Mouse (Mus musculus): ENCODE measurements around the gene Erich4.
A peak's percentile ranks its signal among the peaks of the same experiment; 100 is the strongest.

The Erich4 gene

DNA sequence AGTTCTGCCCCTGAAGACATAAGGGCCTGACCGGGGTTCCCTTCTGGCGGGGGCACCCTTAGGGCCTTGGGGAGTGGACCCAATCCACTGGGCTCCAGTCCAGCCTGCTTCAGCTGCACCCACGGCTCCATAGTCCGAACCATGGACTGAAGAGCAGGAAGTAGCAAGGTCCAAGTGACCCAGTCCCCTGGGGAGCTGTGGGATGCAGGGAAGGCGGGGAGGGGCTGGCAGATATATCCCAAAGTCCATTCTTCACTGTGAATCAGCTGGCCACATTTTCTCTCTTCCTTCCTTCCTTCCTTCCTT, at the start of gene Erich4:
Gene Erich4 (minus strand): TSS at position 187 of the 306 bp plus-strand sequence.
- no peak for DNase-seq (ENCODE audit: extremely low read depth, insufficient read length, low spot score)

DNA sequence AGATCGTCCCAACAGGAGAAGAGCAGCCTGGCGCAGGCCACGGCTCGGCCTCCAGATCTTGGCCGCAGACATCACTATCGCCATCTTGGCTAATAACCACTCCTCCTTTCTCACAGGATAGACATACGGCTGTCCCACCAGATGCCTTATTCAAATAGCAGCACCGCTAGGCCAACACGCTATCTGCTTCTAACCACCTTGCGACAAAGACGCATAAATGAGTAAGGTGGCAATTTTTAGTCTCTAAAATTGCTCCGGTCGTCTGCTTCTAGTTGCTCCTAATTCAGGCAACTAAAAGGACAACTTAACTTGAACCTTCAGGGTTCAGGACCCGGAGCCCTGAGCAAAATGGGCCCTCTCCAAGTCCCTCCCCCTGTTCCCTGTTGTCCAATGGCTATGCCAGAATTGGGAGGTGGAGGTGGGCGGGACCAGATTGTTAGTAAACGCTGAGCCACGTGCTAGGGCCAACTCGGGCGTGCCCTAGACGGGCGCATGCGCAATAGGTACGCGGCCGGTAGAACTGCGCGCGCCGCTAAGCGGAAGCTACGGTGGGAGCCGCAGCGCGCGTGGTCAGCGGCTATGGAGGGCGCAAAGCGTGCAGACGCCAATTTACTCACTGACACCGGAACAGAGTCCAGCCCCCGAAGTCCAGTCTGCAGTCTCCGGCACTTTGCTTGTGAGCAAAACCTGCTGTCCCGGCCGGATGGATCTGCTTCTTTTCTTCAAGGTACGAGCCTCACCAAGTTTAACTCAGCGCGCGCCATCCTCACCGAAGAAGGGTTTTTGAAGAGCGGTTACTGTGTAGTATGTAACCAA, 43.2 kb upstream of the Erich4 start, which contains the start of the genes Bckdha and Exosc5:
Gene Bckdha (minus strand): TSS at position 325 of the 816 bp plus-strand sequence.
Gene Exosc5 (plus strand): TSS at position 508 of the 816 bp plus-strand sequence.
- DNase-seq (ENCODE audit: extremely low read depth, insufficient read length, low spot score), result peak; percentile 96

- DNase-seq (ENCODE audit: extremely low read depth, insufficient read length, low spot score), result no peak
Observed at GRCm38 (mm10) chr7:25657785-25658184, 42.1 kb upstream of the Erich4 start.

- no peak for DNase-seq (ENCODE audit: extremely low read depth, insufficient read length, low spot score)
Observed at GRCm38 (mm10) chr7:25655601-25656428, 40.1 kb upstream of the Erich4 start.

GRCm38 (mm10) chr7:25652244-25652759, 36.6 kb upstream of the Erich4 start:
- no peak for DNase-seq (ENCODE audit: extremely low read depth, insufficient read length, low spot score)

DNA sequence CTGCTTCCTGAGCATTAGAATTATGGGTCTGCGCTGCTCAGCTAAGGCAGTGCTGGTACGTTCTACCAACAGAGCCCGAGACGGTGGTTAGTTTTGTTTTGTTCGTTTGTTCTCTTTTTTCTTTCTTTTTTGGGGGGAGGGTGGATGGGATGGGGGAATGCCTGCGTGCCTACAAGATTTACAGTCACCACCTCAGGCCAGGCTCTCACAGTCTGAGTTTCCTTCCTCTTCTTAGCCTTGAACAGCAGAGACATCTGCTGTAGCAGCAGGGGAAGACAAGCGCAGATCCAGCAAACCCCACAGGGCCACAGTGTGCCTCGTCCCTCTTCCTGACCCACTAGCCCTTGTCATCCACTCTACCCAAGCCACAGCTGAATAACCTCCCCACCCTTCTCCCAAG, 35.6 kb upstream of the Erich4 start:
- no peak for DNase-seq (ENCODE audit: extremely low read depth, insufficient read length, low spot score)

- DNase-seq (ENCODE audit: extremely low read depth, insufficient read length, low spot score), result no peak
Observed at GRCm38 (mm10) chr7:25649839-25650238, 34.1 kb upstream of the Erich4 start.

DNA sequence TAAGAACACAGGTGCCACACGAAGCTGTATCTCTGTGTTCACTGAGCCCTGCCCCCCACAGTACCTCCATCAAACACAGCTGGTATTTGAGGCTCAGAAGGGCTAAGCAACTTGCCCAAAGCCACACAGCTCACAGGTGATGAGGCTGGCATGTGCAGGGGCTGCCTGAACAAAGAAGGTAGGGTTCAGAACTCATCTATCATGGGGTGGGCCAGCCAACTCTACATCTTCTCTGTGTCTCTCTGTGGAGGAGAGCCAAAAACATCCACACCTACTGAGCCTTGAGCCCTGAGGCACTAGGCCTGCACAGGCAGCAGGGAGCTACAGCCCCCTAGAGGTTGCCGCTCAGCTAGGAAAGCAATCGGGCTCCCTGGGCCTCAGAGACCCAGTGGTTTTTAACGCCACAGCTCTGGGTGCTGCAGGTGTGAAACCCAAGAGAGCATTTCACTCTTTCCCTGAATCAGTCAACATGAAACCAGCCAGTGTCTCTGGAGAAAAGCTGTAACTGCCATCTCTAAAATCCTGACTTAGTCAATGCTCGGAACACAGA, 32.0 kb upstream of the Erich4 start:
- DNase-seq (ENCODE audit: extremely low read depth, insufficient read length, low spot score), result no peak

- no peak for DNase-seq (ENCODE audit: extremely low read depth, insufficient read length, low spot score)
Observed at GRCm38 (mm10) chr7:25645074-25645473, 29.4 kb upstream of the Erich4 start.

- DNase-seq (ENCODE audit: extremely low read depth, insufficient read length, low spot score), result no peak
Observed at GRCm38 (mm10) chr7:25644631-25645030, 28.9 kb upstream of the Erich4 start.

- no peak for DNase-seq (ENCODE audit: extremely low read depth, insufficient read length, low spot score)
Observed at GRCm38 (mm10) chr7:25644136-25644535, 28.4 kb upstream of the Erich4 start.

DNA sequence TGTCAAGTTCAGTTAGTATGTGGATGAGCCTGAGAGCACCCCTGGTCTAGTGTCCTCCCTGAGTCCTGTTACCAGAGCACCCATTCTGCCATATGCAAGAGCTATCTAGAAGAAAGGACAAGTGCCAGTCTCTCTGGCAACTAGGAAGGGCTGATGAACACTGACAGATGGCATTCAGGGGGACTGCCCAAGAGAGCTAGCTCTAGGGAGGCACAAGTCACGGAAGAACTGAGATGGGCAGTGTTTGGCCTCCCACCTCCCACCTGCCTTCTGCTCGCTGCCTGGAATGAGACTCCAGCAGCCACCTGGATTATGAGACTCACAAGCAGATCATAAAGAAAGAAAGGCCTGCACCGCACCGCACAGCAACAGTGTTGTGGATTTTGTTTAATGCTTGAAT, 24.1 kb upstream of the Erich4 start:
- DNase-seq (ENCODE audit: extremely low read depth, insufficient read length, low spot score), result no peak

DNA sequence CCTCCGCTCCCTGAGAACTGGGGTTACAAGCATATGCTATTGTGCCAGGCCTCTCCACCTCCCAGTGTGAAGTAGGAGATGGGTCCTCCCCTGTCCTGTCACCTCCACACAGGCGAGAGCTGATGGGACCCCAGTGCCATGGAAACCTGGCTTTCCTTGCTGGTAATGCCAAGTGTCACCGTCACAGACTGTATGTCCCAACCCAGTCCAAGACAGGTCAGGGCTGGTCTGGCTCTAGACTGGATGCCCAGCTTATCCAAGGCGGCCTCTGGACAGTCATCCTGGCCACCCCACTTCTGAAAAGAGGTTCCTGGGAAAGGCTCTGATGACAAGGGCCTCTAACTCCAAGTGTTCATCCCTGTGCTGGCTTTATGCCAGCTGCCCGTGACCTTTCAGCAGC, 21.4 kb upstream of the Erich4 start:
- no peak for DNase-seq (ENCODE audit: extremely low read depth, insufficient read length, low spot score)

DNA sequence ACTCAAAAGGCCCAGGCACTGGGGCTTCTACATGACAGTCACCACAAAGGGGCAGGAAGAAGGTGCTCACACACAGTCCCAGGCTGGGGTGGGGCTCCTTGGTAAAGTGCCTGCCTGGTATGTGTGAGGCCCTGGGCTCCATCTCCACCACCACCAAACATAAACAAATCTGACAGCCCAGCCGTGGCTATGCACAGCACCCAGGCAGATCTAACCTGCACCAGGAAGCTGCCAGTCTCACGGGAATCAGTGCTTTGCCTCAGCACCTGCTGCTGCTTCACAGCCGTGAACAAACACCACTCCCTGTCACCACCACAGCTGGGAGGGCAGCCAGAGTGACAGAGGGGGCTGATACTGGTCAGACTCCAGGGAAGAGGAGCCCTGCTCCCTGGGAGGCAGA, 20.7 kb upstream of the Erich4 start:
- no peak for DNase-seq (ENCODE audit: extremely low read depth, insufficient read length, low spot score)

DNA sequence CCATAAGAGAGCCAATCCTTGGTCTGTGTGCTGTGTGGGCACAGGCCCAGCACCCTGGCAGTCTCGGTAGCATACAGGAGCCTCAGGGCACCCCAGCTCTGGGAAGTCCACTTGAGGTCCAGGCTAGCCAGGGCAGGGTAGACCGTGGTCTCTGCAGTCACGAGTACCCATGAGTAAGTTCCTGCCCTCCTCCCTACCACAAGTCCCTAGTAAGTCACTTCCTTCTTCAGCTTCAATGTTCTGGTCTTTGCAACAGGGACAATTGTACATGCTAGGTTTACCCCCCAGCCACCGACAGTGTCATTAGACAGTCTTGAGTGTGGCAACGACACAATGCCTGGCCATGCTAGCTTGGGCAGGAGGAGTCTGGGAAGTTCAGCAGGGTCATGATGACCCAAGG, 17.0 kb upstream of the Erich4 start:
- DNase-seq (ENCODE audit: extremely low read depth, insufficient read length, low spot score), result no peak

DNA sequence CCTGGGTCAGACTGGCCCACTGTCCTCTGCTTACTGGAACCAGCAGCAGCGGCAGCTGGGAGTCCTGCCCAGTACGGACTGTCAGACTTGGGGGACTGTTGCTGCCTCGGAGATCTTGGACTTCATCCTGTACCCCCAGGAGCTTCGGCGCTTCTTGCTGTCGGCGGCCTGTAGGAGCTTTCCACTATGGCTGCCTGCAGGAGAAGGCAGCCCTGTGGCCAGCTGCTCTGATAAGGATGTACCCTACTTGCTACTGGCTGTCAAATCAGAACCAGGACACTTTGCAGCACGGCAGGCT, 12.6 kb upstream of the Erich4 start:
- no peak for DNase-seq (ENCODE audit: extremely low read depth, insufficient read length, low spot score)

DNA sequence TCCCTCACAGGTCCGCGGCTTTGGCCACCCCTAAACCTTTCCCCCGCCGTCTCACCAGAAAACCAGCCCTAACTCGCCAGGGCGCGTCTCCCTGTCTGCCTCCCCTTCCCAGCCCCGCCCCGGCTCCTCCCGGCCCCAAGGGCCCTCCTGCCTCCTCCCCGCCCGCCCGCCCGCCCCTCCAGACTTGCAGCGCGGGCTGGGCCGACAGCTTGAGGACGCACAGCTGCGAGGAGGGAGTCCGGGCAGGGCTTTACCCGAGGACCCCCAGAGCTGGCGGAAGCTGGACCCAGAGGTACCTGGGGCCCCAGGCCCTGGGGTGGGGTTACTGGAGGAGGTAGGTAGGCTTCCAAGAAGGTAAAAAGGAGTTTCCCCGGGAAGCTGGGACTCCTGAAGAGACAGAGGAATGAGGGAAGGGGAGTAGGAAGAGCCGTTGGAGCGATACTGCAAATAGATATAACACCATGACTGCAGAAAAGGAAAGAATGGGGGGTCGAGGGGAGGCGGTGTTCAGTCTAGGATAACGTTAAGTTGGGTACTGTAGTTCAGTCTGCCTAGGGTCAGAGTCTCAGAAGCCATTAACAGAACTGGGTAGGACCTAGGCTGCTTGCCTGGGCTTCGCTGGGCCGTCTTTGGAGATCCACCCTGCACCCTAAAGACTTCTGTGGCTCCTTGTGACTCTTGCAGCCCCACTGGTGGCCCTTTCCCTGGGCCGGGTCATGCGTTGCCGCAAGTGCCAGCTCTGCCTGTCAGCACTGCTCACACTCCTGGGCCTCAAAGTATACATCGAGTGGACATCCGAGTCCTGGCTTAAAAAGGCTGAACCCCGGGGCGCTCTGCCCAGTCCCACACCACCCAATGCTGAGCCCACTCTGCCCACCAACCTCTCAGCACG, 12.0 kb upstream of the Erich4 start:
- DNase-seq (ENCODE audit: extremely low read depth, insufficient read length, low spot score), result no peak

GRCm38 (mm10) chr7:25626509-25627430, 11.1 kb upstream of the Erich4 start, which contains the start of gene B3gnt8:
Gene B3gnt8, plus strand, starts transcription at chr7:25626654.
- DNase-seq (ENCODE audit: extremely low read depth, insufficient read length, low spot score), result no peak

DNA sequence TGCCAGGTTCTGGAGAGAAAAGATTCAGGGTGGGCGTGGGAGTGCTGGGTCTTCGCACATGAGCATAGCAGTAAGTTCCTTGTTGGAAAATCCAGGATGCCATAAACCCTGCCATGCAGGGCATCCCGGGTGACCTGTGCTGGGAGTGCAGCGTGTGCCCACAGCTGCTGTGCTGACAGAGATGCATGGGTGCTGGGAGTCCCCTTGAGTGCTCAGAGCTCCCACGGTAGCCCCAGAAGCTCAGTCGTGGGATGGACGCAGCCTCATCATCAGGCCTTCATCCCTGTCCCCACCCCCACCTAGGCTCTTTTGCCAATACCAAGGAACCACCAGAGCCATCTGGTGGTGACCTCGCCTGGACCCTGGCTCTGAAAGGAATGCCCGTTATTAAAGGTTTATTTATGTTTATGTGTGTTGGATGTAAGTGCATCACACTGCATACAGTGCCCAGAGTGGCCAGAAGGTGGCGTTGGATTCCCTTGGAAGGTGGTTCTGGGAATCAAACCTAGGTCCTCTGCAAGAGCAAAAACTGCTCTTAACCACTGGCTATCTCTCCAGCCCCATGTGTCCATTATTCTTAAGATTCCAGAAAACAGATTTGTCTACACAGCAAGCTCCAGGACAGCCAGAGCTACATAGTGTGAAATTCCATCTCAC, 10.0 kb upstream of the Erich4 start:
- no peak for DNase-seq (ENCODE audit: extremely low read depth, insufficient read length, low spot score)
